Mouse (Mus musculus): ENCODE results near the gene Anapc15-ps. TPM values are rescaled to one million over a fixed set of nuclear protein-coding genes. Genes with fewer than 3 reads are reported as not detected.
A peak's percentile ranks its signal among the peaks of the same experiment; 100 is the strongest.

Gene Anapc15-ps
- polyA plus RNA-seq, 1 experiment from 2014 or later: not detected

DNA sequence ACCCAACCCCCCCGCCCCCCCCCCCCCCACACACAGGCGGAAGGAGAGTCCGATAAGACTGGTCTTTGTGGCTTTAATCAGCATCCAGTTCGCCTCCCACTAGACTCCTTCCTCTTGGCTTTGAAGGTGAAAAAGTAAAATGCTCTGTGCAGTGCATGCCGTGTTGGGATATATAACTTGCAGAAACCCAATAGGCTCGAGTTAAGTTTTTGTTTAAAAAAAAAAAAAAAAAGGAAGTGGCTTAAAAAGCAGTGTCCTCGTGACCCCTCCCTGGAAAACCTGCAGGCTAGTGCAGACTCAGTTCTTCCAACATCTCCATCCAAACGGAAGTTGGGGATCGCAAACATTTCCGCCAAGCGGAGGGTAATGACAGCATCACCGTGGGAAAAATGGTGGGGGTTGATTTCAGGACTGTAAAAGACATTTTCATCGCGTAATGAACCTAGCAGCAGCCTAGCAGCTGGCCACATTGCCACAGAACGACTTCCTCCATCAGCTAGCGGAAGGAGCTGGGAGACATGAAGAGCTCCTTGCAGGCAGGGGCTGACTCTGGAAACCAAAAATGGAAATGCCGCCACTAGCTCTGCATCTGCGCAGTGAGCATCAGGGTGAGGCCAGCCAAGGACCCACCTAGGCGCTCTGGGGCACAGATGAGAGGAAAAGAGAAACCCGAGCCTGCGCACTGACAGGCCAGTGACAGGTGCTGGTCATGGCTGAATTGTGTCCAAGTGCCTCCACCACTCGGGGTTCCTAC lies 4.3 kb upstream of the Anapc15-ps start:
- Histone ChIP-seq H3K27me3 (replicated peaks; ENCODE audit: control insufficient read depth, insufficient read depth, low read length) (no peaks in the 10 kb centered on the region), H3K36me3 (ENCODE audit: control insufficient read depth, insufficient read depth) (no peaks in the 10 kb centered on the region), H3K4me2 (replicated peaks; ENCODE audit: low read depth) (peak overlapping the region; percentile 38; the same call in 1 of the 2 replicates), H3K9ac (ENCODE audit: low read depth, low read length) (0 out of 2 replicates have a peak overlapping the region, but pooled peaks have one; percentile 7), H3K4me1 (replicated peaks; ENCODE audit: control insufficient read depth, insufficient read depth, low read length) (no peaks in the 10 kb centered on the region; the same call in 1 of the 2 replicates), H3K9me3 (ENCODE audit: control insufficient read depth) (no peaks in the 10 kb centered on the region), H3K27ac (ENCODE audit: low read depth, low read length) (no peak overlapping the region), H3K4me3 (ENCODE audit: low read depth, low read length) (0 out of 2 replicates have a peak overlapping the region, but pooled peaks have one; percentile 9)
- TF ChIP-seq CTCF (IDR thresholded peaks at IDR 0.05; ENCODE audit: low read depth): no peak
- 51% methylated on average over 22 of the region's 22 CpGs for WGBS
- ATAC-seq: no peak

DNA sequence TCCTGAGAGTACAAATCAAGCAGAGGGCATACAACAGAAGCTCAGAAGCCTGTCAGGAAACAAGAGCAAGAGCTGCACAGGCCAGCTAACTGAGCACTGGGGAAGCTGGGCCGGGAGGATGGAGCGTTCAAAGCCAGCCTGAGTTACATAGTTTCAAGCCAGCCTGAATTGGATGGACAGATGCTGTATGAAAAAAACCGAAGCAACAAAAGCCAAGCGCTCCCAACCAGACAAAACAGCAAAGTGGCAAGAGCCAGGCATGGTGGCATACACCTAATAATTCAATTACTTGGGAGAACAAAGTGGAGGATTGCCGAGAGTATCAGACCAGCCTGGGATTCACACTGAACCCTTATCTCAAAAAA lies 3.7 kb upstream of the Anapc15-ps start:
- H3K36me3 ChIP-seq (ENCODE audit: control insufficient read depth, insufficient read depth): no peaks in the 10 kb centered on the region
- no peak for ATAC-seq
- H3K27ac ChIP-seq (ENCODE audit: low read depth, low read length): no peak overlapping the region
- H3K4me2 ChIP-seq (replicated peaks; ENCODE audit: low read depth): no peak overlapping the region
- no peaks in the 10 kb centered on the region for H3K27me3 ChIP-seq (replicated peaks; ENCODE audit: control insufficient read depth, insufficient read depth, low read length)
- no peaks in the 10 kb centered on the region for H3K9me3 ChIP-seq (ENCODE audit: control insufficient read depth)
- TF ChIP-seq CTCF (IDR thresholded peaks at IDR 0.05; ENCODE audit: low read depth): no peak
- H3K9ac ChIP-seq (ENCODE audit: low read depth, low read length): no peak overlapping the region
- WGBS: 66% methylated on average over 5 of the region's 5 CpGs
- H3K4me3 ChIP-seq (ENCODE audit: low read depth, low read length): no peak overlapping the region
- H3K4me1 ChIP-seq (replicated peaks; ENCODE audit: control insufficient read depth, insufficient read depth, low read length): no peaks in the 10 kb centered on the region; the same call in 1 of the 2 replicates

- no peaks in the 10 kb centered on the region for H3K9me3 ChIP-seq (ENCODE audit: control insufficient read depth)
- no peak for TF ChIP-seq CTCF (IDR thresholded peaks at IDR 0.05; ENCODE audit: low read depth)
- H3K36me3 ChIP-seq (ENCODE audit: control insufficient read depth, insufficient read depth): no peaks in the 10 kb centered on the region
- H3K4me2 ChIP-seq (replicated peaks; ENCODE audit: low read depth): no peak overlapping the region
- ATAC-seq: no peak
- 100% methylated on average over 2 of the region's 2 CpGs for WGBS
- no peak overlapping the region for H3K4me3 ChIP-seq (ENCODE audit: low read depth, low read length)
- no peak overlapping the region for H3K27ac ChIP-seq (ENCODE audit: low read depth, low read length)
- no peaks in the 10 kb centered on the region for H3K27me3 ChIP-seq (replicated peaks; ENCODE audit: control insufficient read depth, insufficient read depth, low read length)
- no peak overlapping the region for H3K9ac ChIP-seq (ENCODE audit: low read depth, low read length)
- H3K4me1 ChIP-seq (replicated peaks; ENCODE audit: control insufficient read depth, insufficient read depth, low read length): no peaks in the 10 kb centered on the region; the same call in 1 of the 2 replicates
Measured at GRCm38 (mm10) chr10:95676387-95676786, 3.1 kb upstream of the Anapc15-ps start.

- H3K4me3 ChIP-seq (ENCODE audit: low read depth, low read length): no peak overlapping the region
- TF ChIP-seq CTCF (IDR thresholded peaks at IDR 0.05; ENCODE audit: low read depth): no peak
- H3K36me3 ChIP-seq (ENCODE audit: control insufficient read depth, insufficient read depth): no peaks in the 10 kb centered on the region
- no peak for ATAC-seq
- no peaks in the 10 kb centered on the region for H3K9me3 ChIP-seq (ENCODE audit: control insufficient read depth)
- no peaks in the 10 kb centered on the region for H3K27me3 ChIP-seq (replicated peaks; ENCODE audit: control insufficient read depth, insufficient read depth, low read length)
- no peak overlapping the region for H3K9ac ChIP-seq (ENCODE audit: low read depth, low read length)
- no peak overlapping the region for H3K4me2 ChIP-seq (replicated peaks; ENCODE audit: low read depth)
- no peak overlapping the region for H3K27ac ChIP-seq (ENCODE audit: low read depth, low read length)
- no peaks in the 10 kb centered on the region for H3K4me1 ChIP-seq (replicated peaks; ENCODE audit: control insufficient read depth, insufficient read depth, low read length)
- 81% methylated on average over 21 of the region's 21 CpGs for WGBS
Measured at GRCm38 (mm10) chr10:95670781-95671780, 2.2 kb downstream of the Anapc15-ps start.

- H3K9me3 ChIP-seq (ENCODE audit: control insufficient read depth): no peaks in the 10 kb centered on the region
- ATAC-seq: no peak
Measured at GRCm38 (mm10) chr10:95669872-95670271, 3.4 kb downstream of the Anapc15-ps start.

DNA sequence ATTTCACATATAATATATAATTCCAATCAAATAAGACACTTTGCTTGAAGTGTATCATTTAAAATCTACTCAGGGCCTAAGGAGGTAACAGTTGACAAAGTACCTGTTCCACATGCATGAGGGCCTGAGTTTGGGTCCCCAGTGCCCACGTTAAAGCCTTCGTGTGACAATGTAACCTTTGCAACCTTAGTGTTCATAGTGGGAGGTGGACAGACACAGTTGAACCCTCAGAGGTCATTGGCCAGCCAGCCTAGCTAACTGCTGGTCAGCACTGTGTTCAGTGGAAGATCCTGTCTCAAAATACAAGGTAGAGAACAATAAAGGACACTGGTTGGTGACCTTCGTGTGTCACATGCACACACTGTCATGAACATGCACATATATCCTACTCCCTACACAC lies 4.2 kb downstream of the Anapc15-ps start:
- no peaks in the 10 kb centered on the region for H3K36me3 ChIP-seq (ENCODE audit: control insufficient read depth, insufficient read depth)
- H3K9ac ChIP-seq (ENCODE audit: low read depth, low read length): no peak overlapping the region
- 90% methylated on average over 3 of the region's 3 CpGs for WGBS
- TF ChIP-seq CTCF (IDR thresholded peaks at IDR 0.05; ENCODE audit: low read depth): no peak
- no peak overlapping the region for H3K27ac ChIP-seq (ENCODE audit: low read depth, low read length)
- no peak for ATAC-seq
- H3K4me1 ChIP-seq (replicated peaks; ENCODE audit: control insufficient read depth, insufficient read depth, low read length): no peaks in the 10 kb centered on the region
- no peak overlapping the region for H3K4me2 ChIP-seq (replicated peaks; ENCODE audit: low read depth)
- no peak overlapping the region for H3K4me3 ChIP-seq (ENCODE audit: low read depth, low read length)
- no peaks in the 10 kb centered on the region for H3K9me3 ChIP-seq (ENCODE audit: control insufficient read depth)
- H3K27me3 ChIP-seq (replicated peaks; ENCODE audit: control insufficient read depth, insufficient read depth, low read length): no peaks in the 10 kb centered on the region

More at GRCm38 (mm10) chr10:95669872-95670271, 3.4 kb downstream of the Anapc15-ps start:
- H3K27ac ChIP-seq (ENCODE audit: low read depth, low read length): no peak overlapping the region
- no peaks in the 10 kb centered on the region for H3K36me3 ChIP-seq (ENCODE audit: control insufficient read depth, insufficient read depth)
- TF ChIP-seq CTCF (IDR thresholded peaks at IDR 0.05; ENCODE audit: low read depth): no peak
- no peak overlapping the region for H3K4me3 ChIP-seq (ENCODE audit: low read depth, low read length)
- H3K9ac ChIP-seq (ENCODE audit: low read depth, low read length): no peak overlapping the region
- H3K4me1 ChIP-seq (replicated peaks; ENCODE audit: control insufficient read depth, insufficient read depth, low read length): no peaks in the 10 kb centered on the region
- H3K4me2 ChIP-seq (replicated peaks; ENCODE audit: low read depth): no peak overlapping the region
- 78% methylated on average over 4 of the region's 4 CpGs for WGBS
- H3K27me3 ChIP-seq (replicated peaks; ENCODE audit: control insufficient read depth, insufficient read depth, low read length): no peaks in the 10 kb centered on the region

Measured in intestine, postnatal 0 days (tissue).